Mouse (Mus musculus): ENCODE data around the gene Smcp. TPM values are rescaled to one million over a fixed set of nuclear protein-coding genes. Genes with fewer than 3 reads are reported as not detected.

Smcp gene
- polyA plus RNA-seq, 1 experiment from 2014 or later, result not detected

GRCm38 (mm10) chr3:92565418-92565817 is 23.4 kb downstream of the Smcp start:
- Histone ChIP-seq H3K4me3 (ENCODE audit: low read length) (no peak overlapping the region), H3K27ac (ENCODE audit: low read length) (no peak overlapping the region), H3K9me3 (replicated peaks; ENCODE audit: control insufficient read depth, low read length) (no peaks in the 10 kb centered on the region), H3K36me3 (ENCODE audit: control insufficient read depth, insufficient read depth) (no peaks in the 10 kb centered on the region), H3K9ac (ENCODE audit: low read length) (no peak overlapping the region), H3K4me2 (ENCODE audit: low read depth, low read length) (no peak overlapping the region), H3K4me1 (ENCODE audit: control insufficient read depth, insufficient read depth, low read length) (no peaks in the 10 kb centered on the region), H3K27me3 (ENCODE audit: control insufficient read depth, insufficient read depth, low read length) (no peaks in the 10 kb centered on the region)
- no peak for ATAC-seq (replicated peaks; ENCODE audit: extremely low read depth, insufficient read depth, low FRiP score)

- Histone ChIP-seq H3K4me1 (ENCODE audit: control insufficient read depth, insufficient read depth, low read length) (no peaks in the 10 kb centered on the region), H3K4me3 (ENCODE audit: low read length) (no peak within 1 kb of the TSS), H3K27ac (ENCODE audit: low read length) (no peak within 1 kb of the TSS), H3K9me3 (replicated peaks; ENCODE audit: control insufficient read depth, low read length) (no peaks in the 10 kb centered on the region), H3K9ac (ENCODE audit: low read length) (no peak within 1 kb of the TSS), H3K27me3 (ENCODE audit: control insufficient read depth, insufficient read depth, low read length) (no peaks in the 10 kb centered on the region), H3K4me2 (ENCODE audit: low read depth, low read length) (no peak within 1 kb of the TSS), H3K36me3 (ENCODE audit: control insufficient read depth, insufficient read depth) (no peaks in the 10 kb centered on the region)
- ATAC-seq (replicated peaks; ENCODE audit: extremely low read depth, insufficient read depth, low FRiP score), result no peak
- 78% methylated on average over 3 of the region's 3 CpGs for WGBS
These were observed 54.4 kb downstream of the Smcp start, which contains the start of gene 2310046K23Rik for GRCm38 (mm10) chr3:92534411-92534810. Gene 2310046K23Rik (minus strand): TSS chr3:92534511.

Other genes starting within 250 kb of the Smcp start
- not detected in 2 replicates for gene Sprr2d, start 249.9 kb downstream of the Smcp start, polyA plus RNA-seq (2015; fragmentation: Nextera tagmentation; extraction: Ambion mirVana)
- gene Sprr2e, start 236.9 kb downstream of the Smcp start, polyA plus RNA-seq (2015; fragmentation: Nextera tagmentation; extraction: Ambion mirVana), result not detected in 2 replicates
- 0.35 TPM in 1 of 2 replicates, not detected in the other for gene Sprr2f, start 223.8 kb downstream of the Smcp start, polyA plus RNA-seq (2015; fragmentation: Nextera tagmentation; extraction: Ambion mirVana)
- gene Sprr2h, start 203.3 kb downstream of the Smcp start, polyA plus RNA-seq (2015; fragmentation: Nextera tagmentation; extraction: Ambion mirVana), result not detected in 2 replicates
- gene Sprr2i, start 181.0 kb downstream of the Smcp start, polyA plus RNA-seq (2015; fragmentation: Nextera tagmentation; extraction: Ambion mirVana), result not detected in 2 replicates
- gene Sprr2j-ps, start 170.9 kb downstream of the Smcp start, polyA plus RNA-seq (2015; fragmentation: Nextera tagmentation; extraction: Ambion mirVana), result not detected in 2 replicates
- gene Gm9774, start 159.6 kb downstream of the Smcp start, polyA plus RNA-seq (2015; fragmentation: Nextera tagmentation; extraction: Ambion mirVana), result 3.8 and 18.9 TPM in 2 replicates
- gene Sprr2k, start 156.4 kb downstream of the Smcp start, polyA plus RNA-seq (2015; fragmentation: Nextera tagmentation; extraction: Ambion mirVana), result not detected in 2 replicates
- gene Sprr1b, start 150.2 kb downstream of the Smcp start, polyA plus RNA-seq (2015; fragmentation: Nextera tagmentation; extraction: Ambion mirVana), result 0.19 TPM in 1 of 2 replicates, not detected in the other
- gene Sprr3, start 130.3 kb downstream of the Smcp start, polyA plus RNA-seq (2015; fragmentation: Nextera tagmentation; extraction: Ambion mirVana), result not detected in 2 replicates
- gene Sprr1a, start 103.1 kb downstream of the Smcp start, polyA plus RNA-seq (2015; fragmentation: Nextera tagmentation; extraction: Ambion mirVana), result 1.2 and 1.6 TPM in 2 replicates
- gene Sprr4, start 88.5 kb downstream of the Smcp start, polyA plus RNA-seq (2015; fragmentation: Nextera tagmentation; extraction: Ambion mirVana), result not detected in 2 replicates
- not detected in 2 replicates for gene 2310046K23Rik, start 54.5 kb downstream of the Smcp start, polyA plus RNA-seq (2015; fragmentation: Nextera tagmentation; extraction: Ambion mirVana)
- 0.14 TPM in 1 of 2 replicates, not detected in the other for gene Ivl, start 15.3 kb downstream of the Smcp start, polyA plus RNA-seq (2015; fragmentation: Nextera tagmentation; extraction: Ambion mirVana)
- not detected in 2 replicates for gene 2210017I01Rik, start 18.5 kb upstream of the Smcp start, polyA plus RNA-seq (2015; fragmentation: Nextera tagmentation; extraction: Ambion mirVana)
- gene Lce6a, start 32.7 kb upstream of the Smcp start, polyA plus RNA-seq (2015; fragmentation: Nextera tagmentation; extraction: Ambion mirVana), result not detected in 2 replicates
- gene Lce1a1, start 59.3 kb upstream of the Smcp start, polyA plus RNA-seq (2015; fragmentation: Nextera tagmentation; extraction: Ambion mirVana), result not detected in 2 replicates
- gene Lce1b, start 67.9 kb upstream of the Smcp start, polyA plus RNA-seq (2015; fragmentation: Nextera tagmentation; extraction: Ambion mirVana), result not detected in 2 replicates
- not detected in 2 replicates for gene Lce1a2, start 81.3 kb upstream of the Smcp start, polyA plus RNA-seq (2015; fragmentation: Nextera tagmentation; extraction: Ambion mirVana)
- gene Lce1c, start 90.2 kb upstream of the Smcp start, polyA plus RNA-seq (2015; fragmentation: Nextera tagmentation; extraction: Ambion mirVana), result not detected in 2 replicates
- gene Lce1d, start 98.2 kb upstream of the Smcp start, polyA plus RNA-seq (2015; fragmentation: Nextera tagmentation; extraction: Ambion mirVana), result not detected in 2 replicates
- not detected in 2 replicates for gene Lce1e, start 120.1 kb upstream of the Smcp start, polyA plus RNA-seq (2015; fragmentation: Nextera tagmentation; extraction: Ambion mirVana)
- gene Lce1f, start 131.4 kb upstream of the Smcp start, polyA plus RNA-seq (2015; fragmentation: Nextera tagmentation; extraction: Ambion mirVana), result not detected in 2 replicates
- gene Gm38119, start 150.1 kb upstream of the Smcp start, polyA plus RNA-seq (2015; fragmentation: Nextera tagmentation; extraction: Ambion mirVana), result not detected in 2 replicates
- 0.16 TPM in 1 of 2 replicates, not detected in the other for gene Lce1g, start 163.3 kb upstream of the Smcp start, polyA plus RNA-seq (2015; fragmentation: Nextera tagmentation; extraction: Ambion mirVana)
- not detected in 2 replicates for gene Lce1h, start 176.1 kb upstream of the Smcp start, polyA plus RNA-seq (2015; fragmentation: Nextera tagmentation; extraction: Ambion mirVana)
- not detected in 2 replicates for gene Lce1i, start 189.9 kb upstream of the Smcp start, polyA plus RNA-seq (2015; fragmentation: Nextera tagmentation; extraction: Ambion mirVana)
- gene Lce1j, start 201.5 kb upstream of the Smcp start, polyA plus RNA-seq (2015; fragmentation: Nextera tagmentation; extraction: Ambion mirVana), result not detected in 2 replicates
- gene Lce1k, start 218.9 kb upstream of the Smcp start, polyA plus RNA-seq (2015; fragmentation: Nextera tagmentation; extraction: Ambion mirVana), result not detected in 2 replicates
- 0.08 TPM in 1 of 2 replicates, not detected in the other for gene Kprp, start 238.2 kb upstream of the Smcp start, polyA plus RNA-seq (2015; fragmentation: Nextera tagmentation; extraction: Ambion mirVana)

All from heart, embryonic 16.5 days (tissue).